Mouse (Mus musculus): ENCODE results near the gene Tomm6. TPM values are rescaled to one million over a fixed set of nuclear protein-coding genes. Genes with fewer than 3 reads are reported as not detected.

Tomm6 gene
- polyA plus RNA-seq (2015; fragmentation: Nextera tagmentation; extraction: Ambion mirVana), result 308 and 313 TPM in 2 replicates

DNA sequence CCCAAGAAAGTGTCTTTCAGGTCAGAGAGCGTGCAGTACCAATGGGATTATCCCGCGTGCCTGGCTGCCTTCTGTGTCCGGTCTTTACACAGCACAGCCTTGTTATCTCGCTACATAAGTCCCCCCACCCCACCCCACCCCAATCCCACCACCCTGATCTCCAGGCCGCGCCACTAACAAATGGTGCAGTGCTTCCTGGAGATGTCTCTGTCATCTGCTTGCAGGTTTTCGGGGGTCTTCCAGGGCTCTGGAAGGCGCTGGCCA, at the start of gene Tomm6:
Gene Tomm6, minus strand, starts transcription at position 43 of the 264 bp plus-strand sequence.
- peak within 1 kb of the TSS; percentile 72 for H3K4me3 ChIP-seq
- peaks cover 16% of the 10 kb centered on the region for H3K4me1 ChIP-seq
- peak within 1 kb of the TSS; percentile 99 for H3K4me2 ChIP-seq
- WGBS, result 0% methylated on average over 9 of the region's 9 CpGs
- H3K27ac ChIP-seq (replicated peaks), result peak within 1 kb of the TSS; percentile 76
- no peak for ATAC-seq (ENCODE audit: extremely low read depth, insufficient number of reproducible peaks, low FRiP score, low TSS enrichment)
- H3K36me3 ChIP-seq, result peaks cover 33% of the 10 kb centered on the region
- no peaks in the 10 kb centered on the region for H3K9me3 ChIP-seq
- H3K9ac ChIP-seq, result peak within 1 kb of the TSS; percentile 85
- peaks cover 27% of the 10 kb centered on the region for H3K27me3 ChIP-seq (replicated peaks)

DNA sequence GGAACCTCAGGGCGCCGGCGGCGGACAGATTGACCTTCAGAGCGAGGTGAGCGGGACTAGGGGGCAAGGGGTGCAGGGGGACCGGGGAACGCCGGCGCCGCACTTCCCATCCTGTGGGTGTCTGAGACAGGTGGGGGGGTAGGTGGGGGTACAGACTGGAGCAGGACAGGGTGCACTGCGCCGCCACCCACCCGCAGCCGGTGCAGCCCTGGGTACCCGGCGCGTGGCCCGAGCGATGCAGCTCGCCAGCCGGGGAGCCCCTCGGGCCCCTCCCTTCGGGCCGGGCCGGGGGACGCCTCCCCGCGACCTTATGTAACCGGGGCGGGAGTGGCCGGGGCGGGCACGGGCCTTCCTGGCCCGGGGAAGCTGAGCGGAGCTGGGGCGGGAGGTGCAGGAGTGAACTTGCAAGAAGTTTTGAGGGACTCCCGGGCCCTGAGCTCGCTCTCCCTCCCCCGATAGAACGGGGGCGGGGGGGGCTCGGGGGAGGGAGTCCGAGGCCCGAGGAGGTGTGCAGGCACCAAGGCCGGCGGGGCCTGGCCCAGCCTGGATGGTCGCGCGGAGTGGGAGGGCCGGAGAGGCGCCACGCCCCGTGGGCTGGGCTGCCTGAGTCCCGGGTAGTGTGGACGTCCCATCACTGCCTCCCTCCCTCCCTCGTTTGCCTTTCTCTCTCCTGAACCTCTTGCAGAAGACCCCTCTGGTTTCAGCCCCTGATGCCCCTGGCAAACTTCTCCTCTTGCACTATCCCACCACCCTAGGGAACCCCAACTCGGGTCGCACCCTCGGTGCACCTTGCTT, 49.3 kb upstream of the Tomm6 start:
- peak overlapping the region; percentile 96 for H3K4me2 ChIP-seq
- H3K27ac ChIP-seq (replicated peaks), result peak overlapping the region; percentile 95
- WGBS, result under 1% methylated on average over 47 of the region's 60 CpGs
- no peaks in the 10 kb centered on the region for H3K27me3 ChIP-seq (replicated peaks)
- ATAC-seq (ENCODE audit: extremely low read depth, insufficient number of reproducible peaks, low FRiP score, low TSS enrichment), result peak; percentile 77
- peak overlapping the region; percentile 90 for H3K4me3 ChIP-seq
- H3K9me3 ChIP-seq, result no peaks in the 10 kb centered on the region
- H3K4me1 ChIP-seq, result peaks cover 38% of the 10 kb centered on the region
- H3K9ac ChIP-seq, result peak overlapping the region; percentile 96
- H3K36me3 ChIP-seq, result no peaks in the 10 kb centered on the region

DNA sequence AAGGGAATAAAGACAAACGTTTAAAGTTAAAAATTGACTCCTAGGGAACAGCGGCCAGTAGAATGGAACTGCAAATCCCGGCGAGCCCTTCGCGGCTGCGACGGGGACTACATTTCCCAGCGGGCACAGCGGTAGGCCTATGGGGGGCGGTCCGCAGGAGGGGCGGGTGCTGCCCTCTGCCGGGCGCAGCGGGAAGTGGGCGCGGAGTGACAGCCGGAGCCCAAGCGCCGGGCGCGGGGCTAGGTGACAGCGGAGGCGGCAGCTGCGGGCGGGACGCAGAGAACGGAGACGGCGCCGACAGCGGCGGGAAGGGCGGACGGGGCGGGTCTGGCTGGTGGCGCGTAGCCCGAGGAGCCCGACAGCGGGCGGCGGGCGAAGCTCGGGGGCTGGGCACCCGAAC, 48.7 kb upstream of the Tomm6 start, which contains the start of gene Tfeb:
Gene Tfeb, plus strand, starts transcription at position 175 of the 400 bp plus-strand sequence.
- Histone ChIP-seq H3K9ac (peak within 1 kb of the TSS; percentile 96), H3K9me3 (no peaks in the 10 kb centered on the region), H3K4me1 (peaks cover 33% of the 10 kb centered on the region), H3K4me3 (peak within 1 kb of the TSS; percentile 90), H3K27me3 (replicated peaks) (no peaks in the 10 kb centered on the region), H3K27ac (replicated peaks) (peak within 1 kb of the TSS; percentile 95), H3K4me2 (peak within 1 kb of the TSS; percentile 96), H3K36me3 (no peaks in the 10 kb centered on the region)
- under 1% methylated on average over 45 of the region's 47 CpGs for WGBS
- peak; percentile 73 for ATAC-seq (ENCODE audit: extremely low read depth, insufficient number of reproducible peaks, low FRiP score, low TSS enrichment)

DNA sequence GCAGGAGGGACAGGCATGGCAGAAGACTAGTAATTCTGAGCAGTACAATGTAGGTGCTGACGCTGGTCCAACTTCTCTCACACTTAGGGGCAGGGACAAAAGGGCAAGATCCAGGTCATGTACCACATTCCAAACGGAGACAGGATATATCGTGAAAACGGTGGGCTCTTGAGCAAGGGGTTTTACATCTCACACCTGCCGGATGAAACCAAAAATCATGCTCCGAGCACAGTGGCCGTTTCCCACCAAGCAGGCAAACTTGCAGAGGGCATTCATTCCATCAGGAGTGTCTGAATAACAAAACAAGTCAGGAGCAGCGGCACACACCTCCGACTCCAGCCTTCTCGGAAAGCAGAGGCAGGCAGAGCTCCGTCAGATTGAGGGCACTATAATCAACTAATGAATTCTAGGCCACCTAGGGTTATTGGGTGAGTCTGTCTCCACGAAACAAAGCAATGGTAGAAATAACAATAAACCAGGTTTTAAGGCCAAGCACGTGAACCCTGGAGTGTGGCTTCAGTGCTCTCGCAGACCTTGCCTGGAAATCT, 47.4 kb upstream of the Tomm6 start:
- Histone ChIP-seq H3K27ac (replicated peaks) (no peak overlapping the region), H3K4me2 (no peak overlapping the region), H3K4me3 (no peak overlapping the region), H3K36me3 (no peaks in the 10 kb centered on the region), H3K9me3 (no peaks in the 10 kb centered on the region), H3K9ac (no peak overlapping the region), H3K27me3 (replicated peaks) (no peaks in the 10 kb centered on the region), H3K4me1 (peaks cover 22% of the 10 kb centered on the region)
- no peak for ATAC-seq (ENCODE audit: extremely low read depth, insufficient number of reproducible peaks, low FRiP score, low TSS enrichment)
- WGBS, result 66% methylated on average over 14 of the region's 14 CpGs

DNA sequence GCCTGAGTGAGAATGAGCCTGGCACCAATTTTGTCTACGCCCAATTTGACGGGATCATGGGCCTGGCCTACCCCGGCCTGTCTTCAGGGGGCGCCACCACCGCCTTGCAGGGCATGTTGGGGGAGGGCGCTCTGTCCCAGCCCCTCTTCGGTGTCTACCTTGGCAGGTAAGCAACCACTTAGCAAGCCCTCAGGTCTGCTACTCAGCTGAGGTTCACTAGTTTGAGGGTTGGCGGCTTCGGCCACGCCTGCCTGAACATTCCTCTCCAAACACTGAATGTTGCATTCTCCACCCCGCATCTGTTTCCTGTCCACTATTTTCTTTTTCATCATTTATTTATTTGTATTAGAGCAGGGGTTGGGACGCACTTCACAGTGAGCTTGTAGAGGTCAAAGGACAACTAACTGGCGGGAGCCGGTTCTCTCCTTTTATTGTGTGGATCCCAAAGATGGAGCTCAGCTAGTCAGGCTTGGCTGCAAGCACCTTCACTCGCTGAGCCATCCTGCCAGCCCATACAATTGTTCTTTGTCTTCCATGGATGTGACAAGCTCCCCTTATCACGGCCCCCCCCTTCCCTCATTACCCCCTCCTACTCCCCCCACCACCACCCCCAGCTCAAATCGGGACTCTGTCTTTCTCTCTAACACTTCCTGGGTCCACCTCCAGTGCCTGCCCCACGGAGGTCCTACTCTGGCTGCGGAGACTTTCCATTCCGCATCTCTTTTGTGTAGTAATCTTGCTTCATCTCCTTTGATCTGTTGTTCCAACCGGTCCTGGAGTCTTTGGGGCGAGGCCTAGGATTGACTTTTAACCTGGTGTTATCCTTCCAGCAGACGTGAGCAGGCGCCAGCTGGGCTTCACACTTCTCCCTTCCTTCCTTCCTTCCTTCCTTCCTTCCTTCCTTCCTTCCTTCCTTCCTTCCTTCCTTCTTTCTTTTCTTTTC, 42.7 kb upstream of the Tomm6 start:
- no peaks in the 10 kb centered on the region for H3K36me3 ChIP-seq
- no peak overlapping the region for H3K9ac ChIP-seq
- H3K9me3 ChIP-seq, result no peaks in the 10 kb centered on the region
- H3K4me2 ChIP-seq, result no peak overlapping the region
- H3K4me1 ChIP-seq, result no peaks in the 10 kb centered on the region
- ATAC-seq (ENCODE audit: extremely low read depth, insufficient number of reproducible peaks, low FRiP score, low TSS enrichment), result no peak
- H3K27me3 ChIP-seq (replicated peaks), result peaks cover 15% of the 10 kb centered on the region
- no peak overlapping the region for H3K4me3 ChIP-seq
- no peak overlapping the region for H3K27ac ChIP-seq (replicated peaks)
- 53% methylated on average over 24 of the region's 24 CpGs for WGBS

DNA sequence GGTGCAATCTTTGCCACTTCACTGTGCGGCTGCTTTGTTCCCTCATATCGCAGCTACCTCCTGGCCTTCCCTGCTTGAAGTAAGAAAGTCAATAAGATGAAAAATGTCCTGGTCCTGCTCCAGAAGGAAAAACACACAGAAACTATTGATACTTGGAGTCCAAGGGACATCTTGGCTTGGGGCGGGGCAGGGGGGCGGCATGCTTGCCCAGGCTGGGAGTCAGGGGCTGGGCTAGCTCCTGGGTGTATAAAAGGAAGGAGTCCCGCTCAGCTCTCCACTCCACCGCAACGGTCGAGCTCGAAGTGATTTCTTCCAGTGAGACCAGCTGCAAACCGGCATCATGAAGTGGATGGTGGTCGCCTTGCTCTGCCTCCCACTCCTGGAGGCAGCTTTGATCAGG, 38.4 kb upstream of the Tomm6 start, which contains the start of gene Pgc:
Gene Pgc, plus strand, starts transcription at position 277 of the 400 bp plus-strand sequence.
- no peak within 1 kb of the TSS for H3K9ac ChIP-seq
- ATAC-seq (ENCODE audit: extremely low read depth, insufficient number of reproducible peaks, low FRiP score, low TSS enrichment), result no peak

DNA sequence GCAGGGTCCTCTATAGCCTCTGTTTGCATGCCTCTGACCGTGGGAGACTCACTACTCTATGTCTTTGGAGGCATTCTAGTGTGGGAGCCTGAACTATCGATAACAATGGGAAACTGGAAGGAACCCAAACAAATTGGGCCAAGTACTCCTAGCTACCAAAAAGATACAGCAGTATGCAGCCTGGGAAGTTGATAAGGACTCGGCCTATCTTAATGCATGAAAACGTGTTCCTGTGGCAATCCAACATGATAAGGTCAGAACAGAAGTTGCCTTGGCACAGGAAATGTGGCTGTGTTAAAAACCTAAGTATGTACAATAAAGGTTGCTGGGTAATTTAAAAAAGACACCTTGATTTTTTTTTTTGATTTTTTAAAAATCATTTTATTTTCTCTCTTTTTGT, 33.0 kb upstream of the Tomm6 start:
- Histone ChIP-seq H3K9ac (no peak overlapping the region), H3K4me1 (peaks cover 13% of the 10 kb centered on the region), H3K27ac (replicated peaks) (no peak overlapping the region), H3K4me3 (no peak overlapping the region), H3K27me3 (replicated peaks) (peaks cover 13% of the 10 kb centered on the region), H3K9me3 (no peaks in the 10 kb centered on the region), H3K36me3 (no peaks in the 10 kb centered on the region), H3K4me2 (no peak overlapping the region)
- ATAC-seq (ENCODE audit: extremely low read depth, insufficient number of reproducible peaks, low FRiP score, low TSS enrichment), result no peak
- 36% methylated on average over 4 of the region's 4 CpGs for WGBS

More for the DNA sequence above, 38.4 kb upstream of the Tomm6 start, which contains the start of gene Pgc:
- no peaks in the 10 kb centered on the region for H3K36me3 ChIP-seq
- no peaks in the 10 kb centered on the region for H3K9me3 ChIP-seq
- WGBS, result 65% methylated on average over 11 of the region's 11 CpGs
- H3K27me3 ChIP-seq (replicated peaks), result peaks cover 22% of the 10 kb centered on the region
- no peak within 1 kb of the TSS for H3K4me3 ChIP-seq
- H3K4me1 ChIP-seq, result 0 out of 2 replicates have a peak, but pooled peaks cover 6% of the 10 kb centered on the region
- H3K27ac ChIP-seq (replicated peaks), result no peak within 1 kb of the TSS
- no peak within 1 kb of the TSS for H3K4me2 ChIP-seq

DNA sequence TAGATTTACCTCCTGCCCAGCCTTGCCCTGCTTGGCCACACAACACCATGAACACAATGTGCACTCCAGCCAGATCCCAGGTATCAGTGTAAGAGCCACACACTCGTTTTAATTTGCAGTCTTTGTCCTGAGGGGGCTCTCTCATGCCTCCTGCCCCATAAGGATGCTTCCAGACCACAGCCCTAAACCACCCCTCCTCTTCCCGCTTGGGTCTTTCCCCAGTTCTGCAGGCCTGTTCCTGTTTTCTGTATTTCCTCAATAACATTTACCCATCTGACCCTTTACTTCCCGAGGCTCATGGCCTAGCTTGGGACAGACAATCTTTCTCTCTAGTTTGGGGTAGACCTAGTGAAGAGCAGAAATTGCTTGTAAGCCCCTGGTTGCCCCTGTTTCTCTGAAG, 26.9 kb upstream of the Tomm6 start:
- H3K27ac ChIP-seq (replicated peaks), result no peak overlapping the region
- H3K9ac ChIP-seq, result no peak overlapping the region
- peaks cover 12% of the 10 kb centered on the region for H3K4me1 ChIP-seq
- WGBS, result 51% methylated on average over 3 of the region's 3 CpGs
- no peak overlapping the region for H3K4me3 ChIP-seq
- no peaks in the 10 kb centered on the region for H3K36me3 ChIP-seq
- no peak for ATAC-seq (ENCODE audit: extremely low read depth, insufficient number of reproducible peaks, low FRiP score, low TSS enrichment)
- peaks cover 3% of the 10 kb centered on the region; the same call in 1 of the 2 replicates for H3K27me3 ChIP-seq (replicated peaks)
- H3K9me3 ChIP-seq, result no peaks in the 10 kb centered on the region
- H3K4me2 ChIP-seq, result no peak overlapping the region

DNA sequence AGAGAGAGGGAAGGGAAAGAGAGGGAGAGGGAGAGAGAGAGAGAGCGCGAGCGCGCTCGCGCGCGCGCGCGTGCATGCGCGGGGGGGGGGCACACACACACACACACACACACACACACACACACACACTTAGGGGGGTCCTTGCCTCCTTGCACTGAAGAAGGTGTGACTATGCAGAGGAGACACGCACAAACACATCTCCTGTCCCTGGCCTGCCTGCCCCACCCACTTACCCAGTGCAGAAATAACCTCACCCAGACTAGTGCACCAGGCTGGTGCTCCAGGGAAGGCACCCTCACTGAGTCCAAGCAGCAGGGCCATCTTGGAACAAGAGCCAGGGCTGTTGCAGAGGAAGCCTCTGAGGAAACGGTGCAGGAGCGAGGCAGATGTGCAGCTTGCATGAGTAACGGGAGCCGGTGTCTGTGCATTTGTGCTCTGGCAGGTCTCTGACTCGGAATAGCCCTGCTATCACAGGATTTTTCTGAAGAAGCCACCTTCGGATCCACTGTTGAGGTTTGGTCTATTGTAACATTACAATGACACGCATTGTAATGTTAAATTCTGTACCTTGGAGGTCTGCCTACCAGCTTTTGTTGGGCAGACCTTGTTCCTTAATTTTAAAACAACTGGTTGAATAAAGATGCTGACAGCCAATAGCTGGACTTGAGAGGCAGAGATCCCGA, 24.8 kb upstream of the Tomm6 start:
- Histone ChIP-seq H3K4me3 (no peak overlapping the region), H3K9me3 (no peaks in the 10 kb centered on the region), H3K4me2 (peak overlapping the region; percentile 36; the same call in 1 of the 2 replicates), H3K4me1 (peaks cover 12% of the 10 kb centered on the region), H3K27me3 (replicated peaks) (peaks cover 1% of the 10 kb centered on the region; the same call in 1 of the 2 replicates), H3K36me3 (no peaks in the 10 kb centered on the region), H3K27ac (replicated peaks) (no peak overlapping the region), H3K9ac (no peak overlapping the region)
- WGBS, result 52% methylated on average over 11 of the region's 22 CpGs
- ATAC-seq (ENCODE audit: extremely low read depth, insufficient number of reproducible peaks, low FRiP score, low TSS enrichment), result no peak

DNA sequence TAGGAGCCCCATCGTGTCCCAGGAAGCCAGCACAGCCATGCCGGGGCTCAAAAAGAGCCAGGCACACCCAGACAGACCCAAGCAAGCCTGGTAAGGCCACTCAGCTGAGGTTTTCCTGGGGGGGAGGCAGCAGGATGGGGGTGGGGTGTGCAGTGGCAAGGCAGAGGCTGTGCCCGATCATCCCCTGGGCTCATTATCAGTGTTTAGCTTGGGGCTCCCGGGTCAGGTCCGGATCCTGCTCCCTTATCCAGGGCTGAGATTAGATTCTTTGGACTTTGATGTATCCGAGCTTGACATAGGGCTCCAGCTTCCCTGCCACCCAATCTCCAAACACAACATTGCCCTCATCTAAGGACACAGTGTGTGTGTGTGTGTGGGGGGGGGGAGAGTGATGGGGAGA, 23.7 kb upstream of the Tomm6 start:
- no peak overlapping the region for H3K4me2 ChIP-seq
- H3K9ac ChIP-seq, result no peak overlapping the region
- H3K9me3 ChIP-seq, result no peaks in the 10 kb centered on the region
- H3K4me1 ChIP-seq, result peaks cover 12% of the 10 kb centered on the region
- H3K27me3 ChIP-seq (replicated peaks), result peaks cover 10% of the 10 kb centered on the region; the same call in 1 of the 2 replicates
- no peak overlapping the region for H3K27ac ChIP-seq (replicated peaks)
- no peaks in the 10 kb centered on the region for H3K36me3 ChIP-seq
- no peak for ATAC-seq (ENCODE audit: extremely low read depth, insufficient number of reproducible peaks, low FRiP score, low TSS enrichment)
- H3K4me3 ChIP-seq, result no peak overlapping the region
- WGBS, result 13% methylated on average over 6 of the region's 6 CpGs

Measured in heart, embryonic 13.5 days (tissue).